Mouse (Mus musculus) ES-Bruce4 (cell line): Measurements from ENCODE around the gene Kcnd2.

Source experiments
- CTCF ChIP-seq: IDR thresholded peaks from one replicate; pipeline ENCODE4 v1.8.1; 2011; ENCODE audit warnings: low read depth, low read length
- EP300 ChIP-seq: IDR thresholded peaks from 2 replicates; pipeline ENCODE4 v1.6.1; 2011; ENCODE audit warnings: low read depth, low read length; ENCODE audit not compliant: insufficient read depth
- POLR2A ChIP-seq: IDR thresholded peaks from one replicate; pipeline ENCODE4 v1.8.1; 2011; ENCODE audit warnings: low read length; ENCODE audit not compliant: insufficient read depth

- TF ChIP-seq POLR2A (no peak), CTCF (no peak), EP300 (no peak)
These were observed 559.1 kb downstream of the Kcnd2 start for GRCm38 (mm10) chr6:21774213-21774916.
